Mouse (Mus musculus) gastrocnemius, postnatal 36 days (tissue): ENCODE data around the gene Prrc2c. TPM values are rescaled to one million over a fixed set of nuclear protein-coding genes. Genes with fewer than 3 reads are reported as not detected.

Experiments
- DNase-seq, 2 experiments: peaks; one replicate each; pipeline ENCODE4 v3.0.0; 2022
- intact Hi-C: fragments of 180-260 bp; cut with DNase I; formaldehyde crosslinking; loops from one replicate; pipeline ENCODE4 v1.15.1; 2025
- microRNA-seq, 2 experiments: library from miRNA; unstranded; fragments of <30 nt; microRNA quantifications; one replicate each; pipeline ENCODE4 v1.2.0; 2021
- total RNA-seq, 2 experiments: library from RNA; stranded (reverse); gene quantifications; 2 replicates each; pipeline ENCODE4 v1.2.3; 2021

Gene Prrc2c
- total RNA-seq, 2 experiments from 2014 or later, result 43.9 to 55.3 TPM

GRCm38 (mm10) chr1:162623895-162624294 lies 116.5 kb downstream of the Prrc2c start:
- intact Hi-C loops, result no loop called here
- no peak for DNase-seq

Small RNAs within 50 kb of the gene (microRNA-seq; reads per million reads assigned to microRNA genes)
- gene Gm27616, result 0 reads per million in 2 experiments

Other genes starting within 250 kb of the Prrc2c start
- gene Mettl13, start 192.0 kb downstream of the Prrc2c start, total RNA-seq, result 1 to 10 TPM; 5.9 to 9.6 TPM
- gene Vamp4, start 170.0 kb downstream of the Prrc2c start, total RNA-seq, result 10 to 100 TPM; 13.9 to 15.3 TPM
- gene Myoc, start 101.4 kb downstream of the Prrc2c start, total RNA-seq, result 10 to 100 TPM; 23.4 to 24.2 TPM
- not detected for gene Myocos, start 82.3 kb downstream of the Prrc2c start, total RNA-seq
- under 1 TPM; 0.12 to 0.41 TPM for gene Fmo4, start 73.4 kb upstream of the Prrc2c start, total RNA-seq
- 10 to 100 TPM; 13.1 to 17.0 TPM for gene Fmo1, start 126.1 kb upstream of the Prrc2c start, total RNA-seq
- 10 to 100 TPM; 13.4 to 15.1 TPM for gene Fmo2, start 158.2 kb upstream of the Prrc2c start, total RNA-seq
- gene Fmo6, start 197.0 kb upstream of the Prrc2c start, total RNA-seq, result not detected
- not detected for gene Fmo3, start 244.0 kb upstream of the Prrc2c start, total RNA-seq